Mouse (Mus musculus) stomach, postnatal 0 days (tissue): ENCODE measurements around the gene Shcbp1l. TPM values are rescaled to one million over a fixed set of nuclear protein-coding genes. Genes with fewer than 3 reads are reported as not detected.

Experiments used
- ATAC-seq: fragments of 200-750 bp; cut with Nextera tagmentation; 2 replicates; pipeline ENCODE4 v1.8.0; 2017; ENCODE audit not compliant: low FRiP score, low TSS enrichment
- DNase-seq: peaks from one replicate; pipeline ENCODE4 v3.0.0-alpha.2; 2016; ENCODE audit warnings: low spot score
- H3K27ac ChIP-seq: fragments of 300-500 bp; sonication (generic); replicated peaks from 2 replicates; pipeline ENCODE4 v1.5.1; 2014; ENCODE audit warnings: mild to moderate bottlenecking, control low read depth
- H3K27me3 ChIP-seq: fragments of 300-500 bp; sonication (generic); 2 replicates; pipeline ENCODE4 v1.6.1; 2014; ENCODE audit warnings: low read length; ENCODE audit not compliant: control insufficient read depth, insufficient read depth
- H3K36me3 ChIP-seq: fragments of 300-500 bp; sonication (generic); 2 replicates; pipeline ENCODE4 v1.6.1; 2014; ENCODE audit warnings: low read length, mixed read lengths; ENCODE audit not compliant: control insufficient read depth, insufficient read depth
- H3K4me1 ChIP-seq: fragments of 300-500 bp; sonication (generic); replicated peaks from 2 replicates; pipeline ENCODE4 v1.6.1; 2014; ENCODE audit warnings: antibody characterized with exemption; ENCODE audit not compliant: control insufficient read depth, insufficient read depth
- H3K4me2 ChIP-seq: fragments of 300-500 bp; sonication (generic); replicated peaks from 2 replicates; pipeline ENCODE4 v1.6.1; 2014; ENCODE audit warnings: low read depth, mild to moderate bottlenecking, control low read depth, moderate library complexity
- H3K4me3 ChIP-seq: fragments of 300-500 bp; sonication (generic); 2 replicates; pipeline ENCODE4 v1.5.1; 2014; ENCODE audit warnings: low read depth, low read length, control low read depth
- H3K9ac ChIP-seq: fragments of 300-500 bp; sonication (generic); 2 replicates; pipeline ENCODE4 v1.6.1; 2014; ENCODE audit warnings: mild to moderate bottlenecking, low read length, control low read depth, mixed read lengths
- H3K9me3 ChIP-seq: fragments of 300-500 bp; sonication (generic); 2 replicates; pipeline ENCODE4 v1.6.1; 2016; ENCODE audit warnings: low read length; ENCODE audit not compliant: control insufficient read depth
- CTCF ChIP-seq: IDR thresholded peaks from 2 replicates; pipeline ENCODE4 v1.5.1; 2016; ENCODE audit warnings: antibody characterized with exemption, low read depth, mild to moderate bottlenecking, moderate library complexity
- EP300 ChIP-seq: optimal IDR thresholded peaks from 2 replicates; pipeline ENCODE3; 2016; ENCODE audit warnings: antibody characterized with exemption
- WGBS: fragments of 180-500 bp; shearing (Covaris S2); extraction: QIAGEN DNeasy Blood & Tissue Kit; methylation state at CpG from one replicate; pipeline ENCODE4 v1.1.7; 2014; 5-methylcytosine and 5-hydroxymethylcytosine counted together
- polyA plus RNA-seq: library from polyadenylated mRNA; unstranded; fragments of >200 nt; fragmentation: Nextera tagmentation; extraction: Ambion mirVana; gene quantifications from 2 replicates; pipeline ENCODE4 v1.2.1, GENCODE M21; 2015

Gene Shcbp1l
- polyA plus RNA-seq, 1 experiment from 2014 or later, result 0.04 TPM

DNA sequence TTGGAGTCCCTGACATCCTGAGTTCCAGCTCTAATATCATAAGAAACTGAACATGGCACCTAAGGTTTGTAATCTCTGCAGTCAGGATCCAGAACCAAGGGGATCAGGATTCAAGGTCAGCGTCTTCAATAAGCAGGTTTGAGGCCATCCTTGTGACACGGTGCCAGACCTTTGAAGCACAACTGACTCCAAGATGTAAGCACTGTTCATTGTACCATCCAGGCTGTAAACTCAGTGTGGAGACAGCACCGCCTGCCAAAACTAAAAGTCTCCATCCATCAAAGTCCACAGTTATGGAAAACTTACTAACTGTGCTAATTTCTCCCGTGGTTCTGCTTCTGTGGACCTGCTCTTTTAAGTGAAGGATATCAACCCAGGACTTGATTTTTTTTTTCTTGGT, 65.0 kb downstream of the Shcbp1l start:
- no peak for TF ChIP-seq CTCF
- TF ChIP-seq EP300, result no peak
- H3K27ac ChIP-seq, result no peak overlapping the region
- H3K4me3 ChIP-seq, result no peak overlapping the region
- ATAC-seq, result no peak
- DNase-seq, result no peak
- WGBS, result 73% methylated on average over 4 of the region's 4 CpGs
- no peak overlapping the region for H3K9ac ChIP-seq
- H3K4me1 ChIP-seq, result no peaks in the 10 kb centered on the region
- H3K36me3 ChIP-seq, result no peaks in the 10 kb centered on the region
- no peaks in the 10 kb centered on the region for H3K9me3 ChIP-seq
- no peaks in the 10 kb centered on the region for H3K27me3 ChIP-seq
- H3K4me2 ChIP-seq, result no peak overlapping the region

DNA sequence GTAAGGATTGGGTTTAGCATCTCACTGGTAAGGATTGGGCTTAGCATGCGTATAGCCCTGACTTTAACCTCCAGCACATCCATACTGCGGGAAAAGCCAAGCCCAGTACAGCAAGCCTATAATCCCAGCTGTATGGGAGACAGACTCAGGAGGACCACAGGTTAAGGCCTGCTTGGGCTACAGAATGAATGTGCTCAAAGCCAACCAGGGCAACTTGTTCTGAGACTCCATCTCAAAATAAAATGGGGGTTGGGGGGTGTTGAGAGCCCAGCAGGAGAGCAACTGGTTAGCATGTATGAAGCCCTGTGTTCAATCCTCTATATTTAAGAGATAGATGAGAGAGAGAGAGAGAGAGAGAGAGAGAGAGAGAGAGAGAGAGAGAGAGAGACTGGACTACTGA, 66.4 kb downstream of the Shcbp1l start:
- no peaks in the 10 kb centered on the region for H3K27me3 ChIP-seq
- no peak overlapping the region for H3K4me2 ChIP-seq
- TF ChIP-seq EP300 (no peak), CTCF (no peak)
- no peak overlapping the region for H3K27ac ChIP-seq
- DNase-seq (no peak), ATAC-seq (no peak)
- H3K9ac ChIP-seq, result no peak overlapping the region
- no peaks in the 10 kb centered on the region for H3K9me3 ChIP-seq
- no peaks in the 10 kb centered on the region for H3K36me3 ChIP-seq
- H3K4me1 ChIP-seq, result no peaks in the 10 kb centered on the region
- no peak overlapping the region for H3K4me3 ChIP-seq
- 82% methylated on average over 2 of the region's 2 CpGs for WGBS

DNA sequence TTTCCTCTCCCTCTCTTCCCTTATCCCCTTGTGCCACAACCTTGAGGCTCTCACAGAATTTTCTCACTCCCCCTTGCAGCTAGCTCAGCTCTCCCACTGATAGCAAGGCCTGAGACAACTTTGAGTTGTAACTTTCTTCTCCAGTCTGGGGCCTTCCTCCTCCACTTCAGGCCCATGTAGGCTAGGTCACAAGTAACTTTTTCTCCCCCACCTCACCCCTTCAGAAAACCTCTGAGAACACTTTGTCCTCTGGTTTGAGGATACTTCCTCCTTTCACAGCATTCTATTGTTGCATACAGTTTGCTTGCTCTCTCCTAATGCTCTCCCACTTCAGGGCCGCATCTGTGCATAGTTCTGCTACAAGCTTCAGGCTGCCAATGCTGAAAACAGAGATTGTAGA, 66.9 kb downstream of the Shcbp1l start:
- H3K4me3 ChIP-seq, result no peak overlapping the region
- no peak for TF ChIP-seq EP300
- no peak for TF ChIP-seq CTCF
- no peak overlapping the region for H3K27ac ChIP-seq
- no peaks in the 10 kb centered on the region for H3K4me1 ChIP-seq
- H3K27me3 ChIP-seq, result no peaks in the 10 kb centered on the region
- no peaks in the 10 kb centered on the region for H3K9me3 ChIP-seq
- 70% methylated on average over 1 of the region's 1 CpGs for WGBS
- no peak overlapping the region for H3K9ac ChIP-seq
- H3K4me2 ChIP-seq, result no peak overlapping the region
- H3K36me3 ChIP-seq, result no peaks in the 10 kb centered on the region
- DNase-seq (no peak), ATAC-seq (no peak)

DNA sequence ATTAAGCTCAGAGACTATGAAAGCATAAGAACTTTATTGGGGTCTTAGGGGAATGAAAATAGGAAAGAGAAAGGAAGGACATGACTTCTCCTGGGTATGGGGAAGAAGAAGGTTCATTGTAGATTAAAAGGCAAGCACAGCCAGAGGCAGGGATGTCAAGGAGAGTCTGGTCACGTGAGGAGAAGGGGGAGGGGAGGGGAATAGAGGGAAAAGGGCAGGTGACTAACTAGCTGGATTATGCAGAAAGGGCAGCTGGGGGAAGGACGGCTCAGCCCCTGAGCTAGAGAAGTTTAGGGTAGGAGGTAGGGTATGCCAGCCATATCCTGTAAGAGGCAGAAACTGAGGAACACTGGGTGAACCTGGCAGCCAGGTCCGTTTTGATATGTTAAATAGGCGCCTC, 68.4 kb downstream of the Shcbp1l start:
- 28% methylated on average over 4 of the region's 4 CpGs for WGBS
- no peak overlapping the region for H3K4me2 ChIP-seq
- ATAC-seq (no peak), DNase-seq (peak; percentile 44)
- H3K4me1 ChIP-seq, result no peaks in the 10 kb centered on the region
- no peaks in the 10 kb centered on the region for H3K36me3 ChIP-seq
- no peaks in the 10 kb centered on the region for H3K9me3 ChIP-seq
- no peak overlapping the region for H3K27ac ChIP-seq
- no peak overlapping the region for H3K9ac ChIP-seq
- no peak overlapping the region for H3K4me3 ChIP-seq
- H3K27me3 ChIP-seq, result no peaks in the 10 kb centered on the region
- TF ChIP-seq EP300, result no peak
- no peak for TF ChIP-seq CTCF

DNA sequence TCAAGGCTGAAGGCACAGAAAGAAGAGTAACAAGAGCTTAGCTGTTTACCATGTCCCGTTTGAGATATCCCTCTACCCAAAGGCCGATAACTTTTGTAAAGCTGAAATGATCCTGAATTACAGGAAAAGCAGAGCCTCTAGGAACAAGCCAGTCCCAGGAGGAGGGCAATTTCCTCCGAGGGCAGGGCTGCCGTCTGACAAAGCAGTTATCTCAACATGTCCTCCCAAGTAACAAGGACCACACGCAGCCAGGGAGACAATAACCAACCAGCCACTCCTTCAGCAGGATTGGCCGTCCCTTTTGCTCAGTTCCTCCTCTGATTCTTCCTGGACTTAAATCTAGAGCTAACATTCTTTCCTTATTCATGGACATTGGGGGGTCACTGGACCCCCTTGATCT, 69.0 kb downstream of the Shcbp1l start:
- DNase-seq (no peak), ATAC-seq (no peak)
- no peak for TF ChIP-seq CTCF
- TF ChIP-seq EP300, result no peak
- no peak overlapping the region; the same call in 1 of the 2 replicates for H3K9ac ChIP-seq
- 38% methylated on average over 6 of the region's 6 CpGs for WGBS
- H3K4me3 ChIP-seq, result no peak overlapping the region
- no peaks in the 10 kb centered on the region for H3K9me3 ChIP-seq
- H3K36me3 ChIP-seq, result no peaks in the 10 kb centered on the region
- no peak overlapping the region for H3K27ac ChIP-seq
- no peaks in the 10 kb centered on the region for H3K4me1 ChIP-seq
- no peaks in the 10 kb centered on the region for H3K27me3 ChIP-seq
- H3K4me2 ChIP-seq, result no peak overlapping the region

DNA sequence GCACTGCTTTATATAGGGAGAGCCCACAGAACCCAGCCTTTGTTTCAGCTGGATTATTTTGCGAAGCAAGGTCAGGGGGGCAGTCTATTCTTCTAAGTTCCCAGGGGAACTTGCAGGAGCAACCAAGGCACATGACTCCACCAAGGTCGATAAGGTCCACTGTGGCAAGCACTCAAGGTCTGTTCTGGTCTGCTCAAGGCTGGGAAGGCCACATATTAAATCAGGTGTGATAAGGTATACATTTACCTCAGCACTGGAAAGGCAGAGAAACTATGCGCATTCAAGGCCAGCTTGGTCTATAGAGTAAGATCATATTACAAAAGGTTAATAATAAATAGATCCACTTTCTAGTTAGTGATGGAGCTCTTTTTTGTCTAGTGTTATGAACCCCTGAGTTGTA, 71.1 kb downstream of the Shcbp1l start:
- Histone ChIP-seq H3K36me3 (no peaks in the 10 kb centered on the region), H3K9ac (no peak overlapping the region), H3K9me3 (no peaks in the 10 kb centered on the region), H3K4me2 (no peak overlapping the region), H3K4me1 (no peaks in the 10 kb centered on the region), H3K27ac (no peak overlapping the region), H3K27me3 (no peaks in the 10 kb centered on the region), H3K4me3 (no peak overlapping the region)
- TF ChIP-seq CTCF (no peak), EP300 (no peak)
- DNase-seq (no peak), ATAC-seq (no peak)
- WGBS, result 67% methylated on average over 3 of the region's 3 CpGs
